Mouse (Mus musculus) spleen, adult 2 months (tissue): ENCODE data around the gene Btbd19.

Experiments used
- CTCF ChIP-seq: fragments of 200-500 bp; IDR thresholded peaks from 2 replicates; pipeline ENCODE4 v1.5.1; 2011; ENCODE audit warnings: mild to moderate bottlenecking, inconsistent platforms; ENCODE audit not compliant: insufficient read depth, insufficient read length, insufficient replicate concordance; ENCODE audit errors: extremely low read depth
- POLR2A ChIP-seq: fragments of 200-500 bp; IDR thresholded peaks from 2 replicates; pipeline ENCODE4 v1.6.1; 2011; ENCODE audit warnings: low read depth, low read length, inconsistent platforms

GRCm38 (mm10) chr4:117131890-117132793 is 6.6 kb upstream of the Btbd19 start:
- TF ChIP-seq CTCF = no peak
- TF ChIP-seq POLR2A = no peak
